Mouse (Mus musculus): Measurements from ENCODE around the gene Phyhd1. TPM values are rescaled to one million over a fixed set of nuclear protein-coding genes. Genes with fewer than 3 reads are reported as not detected.
A peak's percentile ranks its signal among the peaks of the same experiment; 100 is the strongest.

The Phyhd1 gene
- polyA plus RNA-seq, 1 experiment from 2014 or later, result 13.3 TPM

GRCm38 (mm10) chr2:30267466-30267865, 1.5 kb downstream of the Phyhd1 start:
- Histone ChIP-seq H3K9ac (ENCODE audit: low read length) (no peak overlapping the region), H3K36me3 (ENCODE audit: control insufficient read depth, insufficient read depth, low read length) (no peaks in the 10 kb centered on the region; the same call in 1 of the 2 replicates), H3K4me2 (ENCODE audit: low read depth, low read length) (peak overlapping the region; percentile 46; the same call in 1 of the 2 replicates), H3K4me3 (replicated peaks; ENCODE audit: low read length) (no peak overlapping the region), H3K4me1 (ENCODE audit: control insufficient read depth, insufficient read depth, low read length) (peaks cover 39% of the 10 kb centered on the region), H3K9me3 (replicated peaks; ENCODE audit: control insufficient read depth, low read length) (no peaks in the 10 kb centered on the region), H3K27ac (ENCODE audit: low read length) (no peak overlapping the region), H3K27me3 (ENCODE audit: control insufficient read depth, insufficient read depth, low read length) (no peaks in the 10 kb centered on the region)
- 99% methylated on average over 2 of the region's 2 CpGs for WGBS
- ATAC-seq (ENCODE audit: insufficient read depth, low FRiP score), result no peak

GRCm38 (mm10) chr2:30268371-30268770, 2.4 kb downstream of the Phyhd1 start:
- 52% methylated on average over 4 of the region's 4 CpGs for WGBS
- no peak overlapping the region for H3K27ac ChIP-seq (ENCODE audit: low read length)
- H3K9ac ChIP-seq (ENCODE audit: low read length), result no peak overlapping the region

GRCm38 (mm10) chr2:30269241-30269990, 3.4 kb downstream of the Phyhd1 start:
- no peaks in the 10 kb centered on the region for H3K27me3 ChIP-seq (ENCODE audit: control insufficient read depth, insufficient read depth, low read length)
- H3K4me1 ChIP-seq (ENCODE audit: control insufficient read depth, insufficient read depth, low read length), result peaks cover 37% of the 10 kb centered on the region
- H3K4me3 ChIP-seq (replicated peaks; ENCODE audit: low read length), result no peak overlapping the region
- no peak for ATAC-seq (ENCODE audit: insufficient read depth, low FRiP score)
- H3K36me3 ChIP-seq (ENCODE audit: control insufficient read depth, insufficient read depth, low read length), result no peaks in the 10 kb centered on the region
- no peaks in the 10 kb centered on the region for H3K9me3 ChIP-seq (replicated peaks; ENCODE audit: control insufficient read depth, low read length)
- H3K9ac ChIP-seq (ENCODE audit: low read length), result peak overlapping the region; percentile 52
- WGBS, result 82% methylated on average over 17 of the region's 17 CpGs
- no peak overlapping the region for H3K4me2 ChIP-seq (ENCODE audit: low read depth, low read length)
- H3K27ac ChIP-seq (ENCODE audit: low read length), result peak overlapping the region; percentile 71

More at GRCm38 (mm10) chr2:30268371-30268770, 2.4 kb downstream of the Phyhd1 start:
- no peaks in the 10 kb centered on the region for H3K27me3 ChIP-seq (ENCODE audit: control insufficient read depth, insufficient read depth, low read length)
- H3K36me3 ChIP-seq (ENCODE audit: control insufficient read depth, insufficient read depth, low read length), result no peaks in the 10 kb centered on the region; the same call in 1 of the 2 replicates
- H3K9me3 ChIP-seq (replicated peaks; ENCODE audit: control insufficient read depth, low read length), result no peaks in the 10 kb centered on the region
- peaks cover 39% of the 10 kb centered on the region for H3K4me1 ChIP-seq (ENCODE audit: control insufficient read depth, insufficient read depth, low read length)
- H3K4me3 ChIP-seq (replicated peaks; ENCODE audit: low read length), result no peak overlapping the region
- ATAC-seq (ENCODE audit: insufficient read depth, low FRiP score), result no peak
- no peak overlapping the region for H3K4me2 ChIP-seq (ENCODE audit: low read depth, low read length)

GRCm38 (mm10) chr2:30270134-30270533, 4.1 kb downstream of the Phyhd1 start:
- H3K9me3 ChIP-seq (replicated peaks; ENCODE audit: control insufficient read depth, low read length), result no peaks in the 10 kb centered on the region
- no peak overlapping the region for H3K4me2 ChIP-seq (ENCODE audit: low read depth, low read length)
- H3K36me3 ChIP-seq (ENCODE audit: control insufficient read depth, insufficient read depth, low read length), result no peaks in the 10 kb centered on the region
- ATAC-seq (ENCODE audit: insufficient read depth, low FRiP score), result peak; percentile 85
- peak overlapping the region; percentile 52 for H3K9ac ChIP-seq (ENCODE audit: low read length)
- H3K4me1 ChIP-seq (ENCODE audit: control insufficient read depth, insufficient read depth, low read length), result peaks cover 30% of the 10 kb centered on the region
- H3K27ac ChIP-seq (ENCODE audit: low read length), result peak overlapping the region; percentile 71
- no peak overlapping the region for H3K4me3 ChIP-seq (replicated peaks; ENCODE audit: low read length)
- no peaks in the 10 kb centered on the region for H3K27me3 ChIP-seq (ENCODE audit: control insufficient read depth, insufficient read depth, low read length)
- WGBS, result 5% methylated on average over 1 of the region's 1 CpGs

GRCm38 (mm10) chr2:30280743-30281142, 14.7 kb downstream of the Phyhd1 start, which contains the start of gene Gm28038:
Gene Gm28038 (plus strand): TSS chr2:30281043.
- Histone ChIP-seq H3K27ac (ENCODE audit: low read length) (no peak within 1 kb of the TSS), H3K4me2 (ENCODE audit: low read depth, low read length) (no peak within 1 kb of the TSS), H3K4me3 (replicated peaks; ENCODE audit: low read length) (no peak within 1 kb of the TSS), H3K4me1 (ENCODE audit: control insufficient read depth, insufficient read depth, low read length) (peaks cover 8% of the 10 kb centered on the region), H3K36me3 (ENCODE audit: control insufficient read depth, insufficient read depth, low read length) (no peaks in the 10 kb centered on the region), H3K9me3 (replicated peaks; ENCODE audit: control insufficient read depth, low read length) (no peaks in the 10 kb centered on the region), H3K27me3 (ENCODE audit: control insufficient read depth, insufficient read depth, low read length) (no peaks in the 10 kb centered on the region), H3K9ac (ENCODE audit: low read length) (no peak within 1 kb of the TSS)
- ATAC-seq (ENCODE audit: insufficient read depth, low FRiP score), result no peak
- 93% methylated on average over 11 of the region's 11 CpGs for WGBS

- peaks cover 8% of the 10 kb centered on the region for H3K4me1 ChIP-seq (ENCODE audit: control insufficient read depth, insufficient read depth, low read length)
- H3K27ac ChIP-seq (ENCODE audit: low read length), result no peak overlapping the region
- H3K4me3 ChIP-seq (replicated peaks; ENCODE audit: low read length), result no peak overlapping the region
- no peak overlapping the region for H3K4me2 ChIP-seq (ENCODE audit: low read depth, low read length)
- WGBS, result 65% methylated on average over 3 of the region's 3 CpGs
- H3K9ac ChIP-seq (ENCODE audit: low read length), result no peak overlapping the region
- H3K27me3 ChIP-seq (ENCODE audit: control insufficient read depth, insufficient read depth, low read length), result no peaks in the 10 kb centered on the region
- H3K9me3 ChIP-seq (replicated peaks; ENCODE audit: control insufficient read depth, low read length), result no peaks in the 10 kb centered on the region
- ATAC-seq (ENCODE audit: insufficient read depth, low FRiP score), result no peak
- no peaks in the 10 kb centered on the region for H3K36me3 ChIP-seq (ENCODE audit: control insufficient read depth, insufficient read depth, low read length)
Observed at GRCm38 (mm10) chr2:30281651-30282050, 15.6 kb downstream of the Phyhd1 start.

GRCm38 (mm10) chr2:30283193-30283592, 17.2 kb downstream of the Phyhd1 start:
- WGBS, result 83% methylated on average over 2 of the region's 2 CpGs
- no peaks in the 10 kb centered on the region for H3K36me3 ChIP-seq (ENCODE audit: control insufficient read depth, insufficient read depth, low read length)
- H3K27ac ChIP-seq (ENCODE audit: low read length), result no peak overlapping the region
- no peaks in the 10 kb centered on the region for H3K9me3 ChIP-seq (replicated peaks; ENCODE audit: control insufficient read depth, low read length)
- no peak overlapping the region for H3K9ac ChIP-seq (ENCODE audit: low read length)
- no peak overlapping the region for H3K4me3 ChIP-seq (replicated peaks; ENCODE audit: low read length)
- peaks cover 16% of the 10 kb centered on the region for H3K4me1 ChIP-seq (ENCODE audit: control insufficient read depth, insufficient read depth, low read length)
- ATAC-seq (ENCODE audit: insufficient read depth, low FRiP score), result no peak
- H3K27me3 ChIP-seq (ENCODE audit: control insufficient read depth, insufficient read depth, low read length), result no peaks in the 10 kb centered on the region
- no peak overlapping the region for H3K4me2 ChIP-seq (ENCODE audit: low read depth, low read length)

- Histone ChIP-seq H3K27me3 (ENCODE audit: control insufficient read depth, insufficient read depth, low read length) (no peaks in the 10 kb centered on the region), H3K4me3 (replicated peaks; ENCODE audit: low read length) (peak overlapping the region; percentile 98), H3K4me2 (ENCODE audit: low read depth, low read length) (peak overlapping the region; percentile 97), H3K4me1 (ENCODE audit: control insufficient read depth, insufficient read depth, low read length) (peaks cover 16% of the 10 kb centered on the region), H3K36me3 (ENCODE audit: control insufficient read depth, insufficient read depth, low read length) (no peaks in the 10 kb centered on the region), H3K9me3 (replicated peaks; ENCODE audit: control insufficient read depth, low read length) (no peaks in the 10 kb centered on the region), H3K9ac (ENCODE audit: low read length) (peak overlapping the region; percentile 94), H3K27ac (ENCODE audit: low read length) (no peak overlapping the region)
- ATAC-seq (ENCODE audit: insufficient read depth, low FRiP score), result no peak
- 92% methylated on average over 5 of the region's 5 CpGs for WGBS
Observed at GRCm38 (mm10) chr2:30285004-30285403, 19.0 kb downstream of the Phyhd1 start.

GRCm38 (mm10) chr2:30285416-30286181, 19.6 kb downstream of the Phyhd1 start:
- whole genome bisulfite sequencing, result 10% methylated on average over 38 of the region's 38 CpGs
- Histone ChIP-seq H3K4me2 (ENCODE audit: low read depth, low read length) (peak overlapping the region; percentile 97), H3K4me3 (replicated peaks; ENCODE audit: low read length) (peak overlapping the region; percentile 98), H3K27ac (ENCODE audit: low read length) (no peak overlapping the region; the same call in 1 of the 2 replicates), H3K9ac (ENCODE audit: low read length) (peak overlapping the region; percentile 94), H3K4me1 (ENCODE audit: control insufficient read depth, insufficient read depth, low read length) (peaks cover 16% of the 10 kb centered on the region), H3K9me3 (replicated peaks; ENCODE audit: control insufficient read depth, low read length) (no peaks in the 10 kb centered on the region), H3K36me3 (ENCODE audit: control insufficient read depth, insufficient read depth, low read length) (no peaks in the 10 kb centered on the region), H3K27me3 (ENCODE audit: control insufficient read depth, insufficient read depth, low read length) (no peaks in the 10 kb centered on the region)
- ATAC-seq (ENCODE audit: insufficient read depth, low FRiP score), result peak; percentile 51
